Mouse (Mus musculus) CH12.LX (cell line): ENCODE results near the gene Dgkg.

ENCODE experiments used
- CTCF ChIP-seq, 2 experiments: IDR thresholded peaks in 1 of 2; conservative IDR thresholded peaks in 1 of 2; 2 replicates each; pipeline ENCODE4 v1.5.1; 2011 to 2012; ENCODE audit warnings: low read depth in 2 of 2, low read length in 2 of 2, improper control_type of control experiment in 1 of 2, inconsistent platforms in 1 of 2, mild to moderate bottlenecking in 1 of 2, moderate library complexity in 1 of 2
- POLR2AphosphoS2 ChIP-seq: IDR thresholded peaks from 2 replicates; pipeline ENCODE4 v1.6.1; 2011; ENCODE audit warnings: low read depth, low read length, improper control_type of control experiment

DNA sequence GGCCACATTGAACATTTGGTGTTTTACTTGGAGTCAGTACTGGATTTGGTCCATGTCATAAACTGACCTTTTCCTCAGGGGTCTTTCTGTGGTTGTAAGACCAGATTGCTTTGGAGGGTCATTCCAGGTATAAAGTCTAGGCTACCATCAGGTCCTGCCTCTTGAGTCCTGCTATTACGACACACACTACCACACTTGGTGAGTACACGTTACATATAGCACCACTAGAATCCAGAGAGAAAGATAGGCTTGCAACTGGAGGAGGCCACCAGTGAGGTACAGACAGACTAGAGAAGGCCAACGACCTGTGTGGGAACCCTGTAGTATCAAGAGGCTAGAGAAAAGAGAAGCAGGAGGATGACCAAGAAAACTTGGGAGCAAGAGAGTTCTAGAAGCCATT is 157.6 kb downstream of the Dgkg start:
- no peak for TF ChIP-seq POLR2AphosphoS2
- no peak for TF ChIP-seq CTCF (conservative IDR thresholded peaks at IDR 0.05 in 1 of 2, IDR thresholded peaks at IDR 0.05 in 1 of 2; ENCODE audit: low read depth in 2 of 2, low read length in 2 of 2)
